Mouse (Mus musculus) ES-E14 (cell line): Measurements from ENCODE around the gene Gpc6. TPM values are rescaled to one million over a fixed set of nuclear protein-coding genes. Genes with fewer than 3 reads are reported as not detected.

Source experiments
- DNase-seq: peaks from one replicate; pipeline ENCODE4 v3.0.0-alpha.2; 2013; ENCODE audit warnings: low read depth, low spot score
- H3K27ac ChIP-seq: 2 replicates; pipeline ENCODE4 v1.5.1; 2012; ENCODE audit warnings: low read depth, mild to moderate bottlenecking, low read length, moderate library complexity, mixed read lengths; ENCODE audit not compliant: poor library complexity, insufficient read depth, severe bottlenecking
- H3K36me3 ChIP-seq: 2 replicates; pipeline ENCODE4 v1.6.1; 2012; ENCODE audit warnings: mild to moderate bottlenecking, low read length, moderate library complexity, mixed read lengths; ENCODE audit not compliant: control insufficient read depth, poor library complexity, insufficient read depth, severe bottlenecking
- H3K4me1 ChIP-seq, 2 experiments: fragments of 150-350 bp in 1 of 2; sonication (generic) in 1 of 2; 2 replicates each; pipeline ENCODE4 v1.6.1; 2012; ENCODE audit warnings: low read length in 2 of 2, mild to moderate bottlenecking in 1 of 2, mixed read lengths in 1 of 2; ENCODE audit not compliant: control insufficient read depth in 2 of 2, insufficient read depth in 2 of 2, poor library complexity in 1 of 2
- H3K4me3 ChIP-seq, 2 experiments: fragments of 150-350 bp in 1 of 2; sonication (generic) in 1 of 2; 2 replicates each; pipeline ENCODE4 v1.5.1; 2012; ENCODE audit warnings: low read length in 2 of 2, low read depth in 1 of 2, mild to moderate bottlenecking in 1 of 2, mixed read lengths in 1 of 2; ENCODE audit not compliant: insufficient read depth in 1 of 2, poor library complexity in 1 of 2, severe bottlenecking in 1 of 2
- H3K9ac ChIP-seq: 2 replicates; pipeline ENCODE4 v1.6.1; 2012; ENCODE audit warnings: low read depth, mild to moderate bottlenecking, low read length, mixed read lengths; ENCODE audit not compliant: poor library complexity, insufficient read depth, severe bottlenecking
- H3K9me3 ChIP-seq: fragments of 150-350 bp; sonication (generic); 2 replicates; pipeline ENCODE4 v1.6.1; 2012; ENCODE audit warnings: low read depth, mild to moderate bottlenecking, low read length; ENCODE audit not compliant: control insufficient read depth, insufficient read depth
- CHD2 ChIP-seq: IDR thresholded peaks from 2 replicates; pipeline ENCODE4 v1.6.1; 2014; ENCODE audit warnings: mild to moderate bottlenecking, low read depth, low read length, inconsistent platforms
- HCFC1 ChIP-seq: IDR thresholded peaks from 2 replicates; pipeline ENCODE4 v1.6.1; 2012; ENCODE audit warnings: low read length, inconsistent platforms, borderline replicate concordance; ENCODE audit not compliant: insufficient read depth
- MAFK ChIP-seq: IDR thresholded peaks from 2 replicates; pipeline ENCODE4 v1.6.1; 2014; ENCODE audit warnings: mild to moderate bottlenecking, low read depth, low read length, inconsistent platforms; ENCODE audit not compliant: insufficient read depth
- ZC3H11A ChIP-seq: IDR thresholded peaks from 2 replicates; pipeline ENCODE4 v1.6.1; 2012; ENCODE audit warnings: low read depth, mild to moderate bottlenecking, inconsistent platforms, low read length, borderline replicate concordance
- ZNF384 ChIP-seq: IDR thresholded peaks from 2 replicates; pipeline ENCODE4 v1.6.1; 2012; ENCODE audit warnings: low read depth, low read length, inconsistent platforms
- in situ Hi-C, 2 experiments: fragments of 600-800 bp; cut with MboI; formaldehyde crosslinking; loops; one replicate each; pipeline ENCODE4 v1.15.1; 2025; ENCODE audit warnings: low sequenced_read_pairs in 2 of 2, inconsistent platforms in 1 of 2; ENCODE audit not compliant: unreplicated experiment in 2 of 2
- total RNA-seq: library from RNA; depleted of rRNA; stranded (reverse); fragments of 300-350 nt; gene quantifications from 2 replicates; pipeline ENCODE4 v1.2.3, GENCODE M21; 2012

The Gpc6 gene
- total RNA-seq, 1 experiment, result 3.2 TPM

DNA sequence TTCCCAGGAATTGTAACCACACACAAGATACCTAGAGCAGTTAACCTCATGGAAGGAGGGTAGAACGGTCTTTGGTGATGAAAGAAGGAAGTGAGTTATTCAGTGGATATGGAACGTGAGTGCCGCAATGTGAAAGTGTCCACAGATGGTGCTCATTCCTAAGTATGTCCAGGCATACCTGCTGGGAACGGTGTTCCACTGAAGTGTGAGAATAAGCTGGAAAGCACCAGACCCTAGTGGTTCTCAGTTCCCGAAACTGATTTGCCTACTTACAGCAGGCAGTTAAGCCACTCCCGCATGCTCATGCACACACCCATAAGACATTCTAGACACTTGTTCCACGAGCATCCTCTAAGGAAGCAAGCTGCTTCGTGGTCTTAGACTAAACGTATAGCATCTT is 890.9 kb downstream of the Gpc6 start:
- no peak for DNase-seq
- no peaks in the 10 kb centered on the region for H3K4me1 ChIP-seq
- H3K9ac ChIP-seq, result no peak overlapping the region
- no peak overlapping the region for H3K27ac ChIP-seq
- in situ Hi-C loops, result no loop called here
- TF ChIP-seq HCFC1 (no peak), ZNF384 (no peak)
- H3K36me3 ChIP-seq, result no peaks in the 10 kb centered on the region
- H3K4me3 ChIP-seq, result no peak overlapping the region
- H3K9me3 ChIP-seq, result no peaks in the 10 kb centered on the region

GRCm38 (mm10) chr14:117816706-117817105 is 891.6 kb downstream of the Gpc6 start:
- no peaks in the 10 kb centered on the region for H3K36me3 ChIP-seq
- in situ Hi-C loops, result no loop called here

GRCm38 (mm10) chr14:117817196-117817595 is 892.1 kb downstream of the Gpc6 start:
- DNase-seq, result no peak
- TF ChIP-seq ZC3H11A (no peak), ZNF384 (no peak), HCFC1 (no peak), MAFK (no peak)
- Histone ChIP-seq H3K4me1 (no peaks in the 10 kb centered on the region), H3K9me3 (no peaks in the 10 kb centered on the region), H3K36me3 (no peaks in the 10 kb centered on the region), H3K9ac (no peak overlapping the region), H3K27ac (no peak overlapping the region), H3K4me3 (no peak overlapping the region)
- in situ Hi-C loops, result no loop called here

More at GRCm38 (mm10) chr14:117816706-117817105, 891.6 kb downstream of the Gpc6 start:
- no peaks in the 10 kb centered on the region for H3K4me1 ChIP-seq
- no peak overlapping the region for H3K27ac ChIP-seq
- no peak overlapping the region for H3K4me3 ChIP-seq
- H3K9ac ChIP-seq, result no peak overlapping the region
- DNase-seq, result no peak
- no peaks in the 10 kb centered on the region for H3K9me3 ChIP-seq
- TF ChIP-seq HCFC1 (no peak), ZNF384 (no peak), CHD2 (no peak), ZC3H11A (no peak), MAFK (no peak)

- in situ Hi-C loops, result no loop called here
- H3K36me3 ChIP-seq, result no peaks in the 10 kb centered on the region
- no peak overlapping the region for H3K9ac ChIP-seq
- DNase-seq, result no peak
- H3K9me3 ChIP-seq, result no peaks in the 10 kb centered on the region
- no peak for TF ChIP-seq CHD2
- TF ChIP-seq ZC3H11A, result no peak
- TF ChIP-seq HCFC1, result no peak
- TF ChIP-seq ZNF384, result no peak
- TF ChIP-seq MAFK, result no peak
- no peak overlapping the region for H3K27ac ChIP-seq
- no peak overlapping the region for H3K4me3 ChIP-seq
- no peaks in the 10 kb centered on the region for H3K4me1 ChIP-seq
These were observed 899.4 kb downstream of the Gpc6 start for GRCm38 (mm10) chr14:117824491-117824890.

GRCm38 (mm10) chr14:117826294-117827046 is 901.4 kb downstream of the Gpc6 start:
- Histone ChIP-seq H3K4me1 (no peaks in the 10 kb centered on the region), H3K27ac (no peak overlapping the region), H3K9ac (no peak overlapping the region), H3K36me3 (no peaks in the 10 kb centered on the region), H3K4me3 (no peak overlapping the region), H3K9me3 (no peaks in the 10 kb centered on the region)
- TF ChIP-seq MAFK (no peak), CHD2 (no peak), ZC3H11A (no peak), ZNF384 (no peak), HCFC1 (no peak)
- DNase-seq, result no peak
- in situ Hi-C loops, result no loop called here
